Mouse (Mus musculus) MN1 (cell line): ENCODE data around the gene 1700003F12Rik.

Experiments used
- DNase-seq: peaks from one replicate; pipeline ENCODE4 v3.0.0-alpha.2; 2016; ENCODE audit warnings: low spot score

Gene 1700003F12Rik

DNA sequence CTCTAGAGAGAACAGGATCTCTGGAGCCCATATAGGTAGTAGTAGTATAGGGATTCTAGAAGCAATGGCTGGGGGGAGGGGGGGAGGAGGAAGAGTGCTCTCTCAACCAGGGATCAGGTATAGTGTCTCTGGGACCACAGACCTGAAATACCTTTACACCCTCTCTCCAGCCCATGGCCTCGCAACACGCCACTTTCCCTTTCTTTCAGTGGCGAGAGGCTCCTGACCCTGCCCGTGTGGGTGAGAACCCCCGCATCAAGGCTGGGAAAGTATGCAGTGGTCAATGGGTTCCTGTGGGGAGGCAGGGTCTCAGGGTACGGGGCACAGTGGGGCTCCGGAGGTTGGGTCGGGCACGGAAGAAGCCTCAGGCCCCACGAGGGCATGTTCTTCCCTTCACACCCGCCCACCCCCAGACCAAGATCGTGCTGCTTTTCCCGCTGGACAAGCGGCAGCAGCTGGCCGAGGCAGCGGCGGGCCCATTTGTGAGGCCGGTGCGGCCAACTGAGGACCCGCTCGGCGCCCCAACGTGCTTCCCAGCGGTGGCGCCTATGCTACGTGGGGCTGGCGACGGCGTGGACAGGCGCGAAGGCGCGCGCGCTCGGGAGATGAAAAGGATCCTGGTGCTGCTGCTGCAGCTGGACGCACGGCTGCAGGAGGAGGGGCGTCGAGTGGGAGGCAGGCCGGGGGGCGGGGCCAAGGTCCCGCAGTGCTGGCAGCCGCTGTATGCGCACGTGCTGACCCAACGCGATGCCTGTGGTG, 2.4 kb downstream of the 1700003F12Rik start:
- no peak for DNase-seq

GRCm38 (mm10) chr2:154549886-154550189, 3.0 kb downstream of the 1700003F12Rik start:
- DNase-seq: no peak

DNA sequence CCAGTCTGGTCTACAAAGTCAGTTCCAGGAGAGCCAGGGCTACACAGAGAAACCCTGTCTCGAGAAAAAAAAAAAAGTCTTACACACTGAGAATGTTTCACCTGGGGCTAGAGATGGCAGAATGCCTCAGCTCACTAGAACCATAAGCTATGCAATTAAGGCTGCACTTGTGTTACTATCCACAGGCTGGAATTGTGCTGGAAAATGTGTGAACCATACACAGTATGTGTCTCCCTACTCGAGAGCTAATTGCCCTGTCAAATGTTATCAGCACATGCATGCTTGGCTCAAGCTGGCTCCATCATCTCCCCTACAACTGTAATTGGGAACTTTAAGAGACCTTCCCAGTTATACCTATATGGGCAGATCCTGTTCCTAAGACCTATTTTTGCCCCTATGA, 4.1 kb downstream of the 1700003F12Rik start:
- DNase-seq: no peak

DNA sequence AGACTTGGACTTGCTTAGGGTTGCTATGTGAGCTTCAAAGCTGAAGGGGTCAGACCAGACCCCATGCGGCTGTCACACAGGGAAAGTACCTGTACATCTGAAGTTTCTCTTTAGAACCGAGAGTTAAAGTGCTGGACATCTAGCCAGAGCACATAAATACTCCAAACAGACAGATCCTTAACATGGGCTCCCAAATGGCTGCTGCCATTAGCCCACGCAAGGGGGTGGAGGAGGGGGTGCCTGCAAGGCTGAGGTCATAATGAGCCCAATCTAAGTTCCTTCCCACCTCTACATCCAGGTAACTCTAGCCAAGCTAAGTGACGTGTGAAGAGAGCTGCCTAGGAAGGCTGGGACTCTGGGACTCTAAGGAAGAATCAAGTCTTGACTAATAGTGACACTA, 4.6 kb downstream of the 1700003F12Rik start, which contains the start of gene Actl10:
Gene Actl10 (plus strand): TSS at position 301 of the 400 bp plus-strand sequence.
- no peak for DNase-seq

DNA sequence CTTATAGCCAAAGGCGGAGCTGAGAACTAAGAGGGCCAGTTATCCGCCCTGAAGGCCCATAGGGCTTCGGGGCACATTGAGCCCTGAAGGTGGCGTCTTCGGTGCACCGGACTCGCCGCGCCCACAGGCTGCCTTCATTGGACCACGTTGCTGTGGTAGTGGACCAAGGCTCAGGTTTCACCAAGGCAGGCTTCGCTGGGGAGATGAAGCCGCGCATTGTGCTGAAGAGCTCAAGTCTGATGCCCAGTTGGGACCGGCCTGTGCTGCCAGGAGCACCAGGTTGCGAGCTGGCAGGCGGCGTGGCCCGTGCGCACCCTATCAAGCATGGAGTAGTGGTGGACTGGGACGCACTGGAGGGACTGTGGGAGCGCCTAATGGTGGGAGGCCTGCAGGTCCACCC, 5.0 kb downstream of the 1700003F12Rik start:
- no peak for DNase-seq

GRCm38 (mm10) chr2:154552424-154552907, 5.6 kb downstream of the 1700003F12Rik start:
- peak; percentile 90 for DNase-seq

- DNase-seq: no peak
These were observed 8.3 kb downstream of the 1700003F12Rik start for GRCm38 (mm10) chr2:154555235-154555634.

- no peak for DNase-seq
These were observed 10.4 kb downstream of the 1700003F12Rik start for GRCm38 (mm10) chr2:154557184-154557832.

DNA sequence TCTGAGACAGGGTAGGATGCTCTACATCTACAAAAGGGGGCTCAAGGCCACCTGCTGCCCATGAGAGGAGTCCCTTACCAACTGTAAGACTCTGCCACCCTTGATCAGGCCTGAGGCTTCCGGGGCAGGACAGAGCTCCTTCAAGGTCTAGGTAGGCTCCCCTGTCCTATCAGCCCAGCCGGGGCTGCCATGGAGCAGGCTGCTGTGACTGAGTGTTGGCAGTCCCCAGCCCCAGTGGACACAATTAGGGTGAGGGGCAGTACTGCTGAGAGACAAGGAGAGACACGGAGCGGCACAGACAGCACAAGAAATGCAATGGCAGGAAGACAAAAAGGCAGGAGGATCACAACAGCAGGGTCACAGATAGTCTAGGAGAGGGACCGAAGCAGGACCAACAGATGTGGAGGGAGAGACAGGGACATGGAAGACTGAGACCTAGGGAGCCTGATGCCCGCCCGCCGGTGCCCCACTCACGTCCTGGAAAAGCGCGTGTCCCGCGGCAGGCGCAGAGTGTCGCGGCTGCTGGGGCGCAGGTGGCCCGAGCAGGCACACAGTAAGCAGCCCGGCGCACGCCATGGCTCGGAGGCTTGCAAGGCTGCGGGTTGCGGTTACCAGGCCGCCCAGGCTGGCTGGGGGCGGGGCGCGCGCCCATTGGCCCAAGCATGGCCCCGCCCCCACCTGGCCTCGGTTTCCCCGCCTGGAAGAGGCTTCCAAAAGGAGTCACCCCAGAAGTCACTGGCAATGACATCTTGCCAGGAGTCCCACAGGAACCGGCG, 11.6 kb downstream of the 1700003F12Rik start, which contains the start of gene Necab3:
Gene Necab3 (minus strand): TSS at position 627 of the 776 bp plus-strand sequence.
- DNase-seq: no peak

- no peak for DNase-seq
These were observed 16.8 kb downstream of the 1700003F12Rik start for GRCm38 (mm10) chr2:154563612-154564170.

DNA sequence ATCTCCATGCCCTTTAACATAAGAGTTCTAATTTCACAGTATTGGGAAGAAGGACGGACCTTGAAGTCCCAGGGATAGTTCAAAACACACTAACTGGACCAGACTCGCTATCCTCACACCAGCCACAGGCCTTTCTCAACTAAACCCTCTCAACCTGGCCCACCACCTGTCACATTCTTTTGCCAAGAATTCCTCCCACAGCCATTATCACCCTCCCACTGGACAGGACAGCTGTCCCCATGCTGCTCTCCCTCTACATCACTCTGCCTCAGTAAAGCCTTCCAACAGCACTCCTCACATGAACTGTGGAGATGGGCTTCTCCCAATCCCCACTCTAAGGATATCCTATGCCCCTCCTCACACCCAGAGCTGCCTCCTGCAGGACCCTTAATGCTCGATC, 18.7 kb downstream of the 1700003F12Rik start:
- DNase-seq: no peak

DNA sequence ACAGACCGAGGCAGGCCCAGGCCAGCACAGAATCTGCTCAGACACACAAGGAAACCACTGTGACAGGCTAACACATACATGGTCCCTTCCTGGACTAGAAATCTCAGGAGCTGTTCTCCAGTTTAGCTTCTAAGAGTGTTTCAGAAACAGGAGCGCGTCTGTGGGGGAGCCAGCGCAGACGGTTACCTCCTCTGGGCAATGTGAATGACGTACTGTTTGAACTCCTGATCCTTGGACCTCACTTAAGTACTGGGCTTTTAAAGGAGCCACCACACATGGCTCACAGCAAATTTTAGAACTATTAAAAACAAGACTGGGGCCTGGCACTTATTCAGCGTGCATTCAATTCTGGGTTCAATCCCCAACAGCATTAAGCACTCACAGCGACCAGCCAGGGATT, 19.8 kb downstream of the 1700003F12Rik start:
- DNase-seq: no peak

- no peak for DNase-seq
These were observed 20.9 kb downstream of the 1700003F12Rik start for GRCm38 (mm10) chr2:154567766-154568165.

GRCm38 (mm10) chr2:154568329-154569070, 21.6 kb downstream of the 1700003F12Rik start:
- DNase-seq: peak; percentile 74

- DNase-seq: peak; percentile 81
These were observed 22.3 kb downstream of the 1700003F12Rik start for GRCm38 (mm10) chr2:154569071-154569748.

DNA sequence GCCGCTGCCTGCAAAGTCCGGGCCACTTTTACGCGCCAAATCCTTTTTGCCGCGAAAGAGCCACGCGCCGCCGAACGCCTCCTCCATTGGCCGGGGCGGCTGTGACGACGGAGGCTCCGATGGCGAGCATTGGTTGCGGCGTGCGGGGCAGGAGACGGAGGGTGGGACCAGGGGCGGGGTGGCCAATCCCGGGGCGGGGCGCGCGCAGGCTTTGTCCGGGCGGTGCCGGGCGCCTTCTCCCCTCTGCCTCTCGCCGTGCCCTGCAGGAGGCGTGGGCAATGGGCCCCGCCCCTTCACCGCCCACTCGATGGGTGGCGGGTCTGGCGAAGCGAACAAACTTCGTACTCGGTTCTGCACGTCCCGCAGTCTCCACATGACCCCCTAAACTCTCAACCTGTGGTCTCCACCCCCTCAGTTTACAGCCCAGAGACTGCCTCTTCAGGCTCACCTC, 23.0 kb downstream of the 1700003F12Rik start, which contains the start of gene E2f1:
Gene E2f1 (minus strand): TSS at position 57 of the 451 bp plus-strand sequence.
- DNase-seq: peak; percentile 98

- DNase-seq: no peak
These were observed 23.8 kb downstream of the 1700003F12Rik start for GRCm38 (mm10) chr2:154570666-154571065.

GRCm38 (mm10) chr2:154571266-154571665, 24.4 kb downstream of the 1700003F12Rik start:
- no peak for DNase-seq

DNA sequence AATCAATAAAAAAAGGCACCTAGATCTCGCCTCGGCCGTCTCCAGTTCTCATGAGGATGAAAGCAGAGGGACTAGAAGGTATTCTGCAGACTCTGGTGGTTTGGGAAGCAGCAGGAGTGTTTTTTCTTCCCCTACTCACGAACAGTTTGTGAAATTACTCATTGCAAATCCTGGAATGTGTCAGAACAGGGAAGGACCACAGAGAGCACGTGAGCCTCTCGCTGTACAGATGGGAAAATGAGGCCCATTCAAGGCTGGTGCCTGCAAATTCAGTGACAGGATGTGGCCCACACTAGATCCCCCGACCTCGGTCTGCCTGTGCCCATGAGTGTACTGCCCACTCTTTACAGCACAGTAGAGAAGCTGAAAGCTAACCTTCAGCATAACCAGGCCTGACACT, 25.1 kb downstream of the 1700003F12Rik start:
- DNase-seq: no peak

GRCm38 (mm10) chr2:154572996-154573395, 26.1 kb downstream of the 1700003F12Rik start:
- DNase-seq: no peak

- DNase-seq: no peak
These were observed 27.4 kb downstream of the 1700003F12Rik start for GRCm38 (mm10) chr2:154574271-154574670.
